Mouse (Mus musculus): ENCODE results near the gene Purb.
"Not testable (repeated sequence)": the region's sequence is repeated elsewhere in the genome, so short reads cannot be mapped to it uniquely, and the experiment has no call there.

The Purb gene

GRCm38 (mm10) chr11:6444077-6444853 is 31.5 kb downstream of the Purb start, which contains the start of gene H2afv:
Gene H2afv (minus strand): TSS chr11:6444443.
- DNase-seq (ENCODE audit: low spot score in 2 of 2) = peak; percentile 96 to 99

GRCm38 (mm10) chr11:6443727-6444076 is 32.0 kb downstream of the Purb start:
- no peak for DNase-seq (ENCODE audit: low spot score in 2 of 2)

- DNase-seq (ENCODE audit: low spot score in 2 of 2) = no peak
Measured at GRCm38 (mm10) chr11:6443102-6443501, 32.6 kb downstream of the Purb start.

DNA sequence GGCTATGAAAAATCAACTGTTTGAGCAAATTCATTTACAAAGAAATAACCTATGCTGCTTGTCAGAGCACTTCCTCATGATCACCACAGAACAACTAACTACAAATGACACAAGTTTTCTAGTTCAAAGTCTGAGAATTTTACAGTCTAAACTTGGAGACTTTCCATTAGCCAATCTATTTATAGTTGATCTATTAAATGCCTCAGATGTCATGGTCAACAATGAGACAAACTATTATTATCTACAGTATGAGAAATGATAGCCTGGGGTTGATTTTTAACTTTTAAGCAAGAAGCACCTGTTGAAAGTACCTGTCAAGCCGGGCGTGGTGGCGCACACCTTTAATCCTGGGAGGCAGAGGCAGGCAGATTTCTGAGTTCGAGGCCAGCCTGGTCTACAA is 33.2 kb downstream of the Purb start:
- DNase-seq (ENCODE audit: low spot score in 2 of 2) = no peak

GRCm38 (mm10) chr11:6440171-6440570 is 35.5 kb downstream of the Purb start:
- no peak for DNase-seq (ENCODE audit: low spot score in 2 of 2)

GRCm38 (mm10) chr11:6437667-6438066 is 38.0 kb downstream of the Purb start:
- DNase-seq (ENCODE audit: low spot score in 2 of 2) = no peak

- DNase-seq (ENCODE audit: low spot score in 2 of 2) = peak in 1 of 2 experiments; percentile 81
Measured at GRCm38 (mm10) chr11:6436442-6436841, 39.3 kb downstream of the Purb start.

- no peak for DNase-seq (ENCODE audit: low spot score in 2 of 2)
Measured at GRCm38 (mm10) chr11:6430186-6430585, 45.5 kb downstream of the Purb start.

- DNase-seq (ENCODE audit: low spot score in 2 of 2) = no peak
Measured at GRCm38 (mm10) chr11:6420722-6421350, 54.9 kb downstream of the Purb start.

- no peak for DNase-seq (ENCODE audit: low spot score in 2 of 2)
Measured at GRCm38 (mm10) chr11:6420283-6420703, 55.4 kb downstream of the Purb start.

DNA sequence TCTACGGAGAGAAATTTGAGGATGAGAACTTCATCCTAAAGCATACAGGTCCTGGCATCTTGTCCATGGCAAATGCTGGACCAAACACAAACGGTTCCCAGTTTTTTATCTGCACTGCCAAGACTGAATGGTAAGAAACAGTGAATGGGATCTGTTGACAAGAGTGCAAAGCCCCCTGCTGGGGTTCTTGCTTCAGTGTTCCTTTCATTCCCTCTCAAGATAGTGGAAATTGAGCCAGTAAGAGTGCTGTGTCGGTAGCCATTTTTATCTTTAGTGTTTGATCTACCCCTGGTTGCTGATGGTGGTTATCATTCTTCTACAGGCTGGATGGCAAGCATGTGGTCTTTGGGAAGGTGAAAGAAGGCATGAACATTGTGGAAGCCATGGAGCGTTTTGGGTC is 56.6 kb downstream of the Purb start:
- not testable (repeated sequence) for DNase-seq (ENCODE audit: low spot score in 2 of 2)

GRCm38 (mm10) chr11:6418751-6419150 is 57.0 kb downstream of the Purb start:
- DNase-seq (ENCODE audit: low spot score in 2 of 2) = no peak
